Mouse (Mus musculus): ENCODE data around the gene Cd300ld4. TPM values are rescaled to one million over a fixed set of nuclear protein-coding genes. Genes with fewer than 3 reads are reported as not detected.
"Not testable (repeated sequence)": the region's sequence is repeated elsewhere in the genome, so short reads cannot be mapped to it uniquely, and the experiment has no call there.

Gene Cd300ld4
- polyA plus RNA-seq, 1 experiment from 2014 or later = not detected

DNA sequence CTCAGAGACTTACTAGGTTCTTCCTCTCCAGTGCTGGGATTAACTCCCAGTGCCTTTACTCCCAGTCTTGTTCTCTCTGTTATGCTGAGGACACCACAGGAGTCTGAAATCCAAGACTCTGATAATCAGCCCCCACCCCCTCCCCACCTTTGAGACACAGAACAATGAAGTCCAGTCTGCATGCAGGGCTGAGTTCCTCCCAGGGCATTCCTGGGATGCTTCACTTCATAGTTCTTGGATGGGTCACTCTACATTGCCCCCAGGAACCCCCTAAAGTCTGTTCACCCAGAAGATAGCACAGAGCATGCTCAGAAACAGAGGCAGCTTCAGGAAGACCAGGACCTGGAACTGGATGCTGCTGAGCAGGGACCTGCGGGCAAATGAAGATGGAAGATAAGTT lies 26.2 kb upstream of the Cd300ld4 start:
- no peaks in the 10 kb centered on the region for H3K4me1 ChIP-seq (replicated peaks)
- H3K4me3 ChIP-seq (replicated peaks) = no peak overlapping the region
- WGBS = 89% methylated on average over 1 of the region's 1 CpGs
- H3K9ac ChIP-seq (replicated peaks) = no peak overlapping the region
- H3K27me3 ChIP-seq = no peaks in the 10 kb centered on the region; the same call in 1 of the 2 replicates
- H3K9me3 ChIP-seq = no peaks in the 10 kb centered on the region
- no peak overlapping the region for H3K27ac ChIP-seq
- H3K4me2 ChIP-seq = no peak overlapping the region
- H3K36me3 ChIP-seq = no peaks in the 10 kb centered on the region
- no peak for ATAC-seq (ENCODE audit: insufficient number of reproducible peaks, insufficient read depth, low FRiP score, low TSS enrichment, low read depth)

DNA sequence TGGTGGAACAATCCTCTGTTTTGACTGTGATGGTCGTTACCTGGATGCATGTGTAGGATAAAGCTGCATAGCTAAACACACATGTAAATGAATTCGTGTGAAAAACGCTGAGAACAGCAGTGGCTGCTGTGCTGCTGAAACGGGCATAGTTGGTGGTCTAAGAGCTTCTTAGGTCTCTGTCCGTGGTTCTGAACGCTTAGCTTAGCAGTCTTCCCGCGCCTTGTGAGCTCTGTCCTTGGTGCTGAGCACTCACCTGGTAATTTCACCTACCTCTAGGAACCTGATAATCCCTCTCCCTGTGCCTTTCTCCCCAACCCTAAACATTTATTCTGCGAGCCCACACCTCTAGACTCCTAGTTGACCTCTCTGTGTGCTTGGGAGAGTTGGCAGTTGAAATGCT lies 25.4 kb upstream of the Cd300ld4 start:
- no peak for ATAC-seq (ENCODE audit: insufficient number of reproducible peaks, insufficient read depth, low FRiP score, low TSS enrichment, low read depth)
- H3K4me3 ChIP-seq (replicated peaks) = no peak overlapping the region
- H3K9ac ChIP-seq (replicated peaks) = no peak overlapping the region
- WGBS = 2% methylated on average over 9 of the region's 9 CpGs
- H3K27me3 ChIP-seq = no peaks in the 10 kb centered on the region; the same call in 1 of the 2 replicates
- H3K4me1 ChIP-seq (replicated peaks) = no peaks in the 10 kb centered on the region
- H3K36me3 ChIP-seq = no peaks in the 10 kb centered on the region
- no peak overlapping the region for H3K4me2 ChIP-seq
- H3K9me3 ChIP-seq = no peaks in the 10 kb centered on the region
- no peak overlapping the region for H3K27ac ChIP-seq

DNA sequence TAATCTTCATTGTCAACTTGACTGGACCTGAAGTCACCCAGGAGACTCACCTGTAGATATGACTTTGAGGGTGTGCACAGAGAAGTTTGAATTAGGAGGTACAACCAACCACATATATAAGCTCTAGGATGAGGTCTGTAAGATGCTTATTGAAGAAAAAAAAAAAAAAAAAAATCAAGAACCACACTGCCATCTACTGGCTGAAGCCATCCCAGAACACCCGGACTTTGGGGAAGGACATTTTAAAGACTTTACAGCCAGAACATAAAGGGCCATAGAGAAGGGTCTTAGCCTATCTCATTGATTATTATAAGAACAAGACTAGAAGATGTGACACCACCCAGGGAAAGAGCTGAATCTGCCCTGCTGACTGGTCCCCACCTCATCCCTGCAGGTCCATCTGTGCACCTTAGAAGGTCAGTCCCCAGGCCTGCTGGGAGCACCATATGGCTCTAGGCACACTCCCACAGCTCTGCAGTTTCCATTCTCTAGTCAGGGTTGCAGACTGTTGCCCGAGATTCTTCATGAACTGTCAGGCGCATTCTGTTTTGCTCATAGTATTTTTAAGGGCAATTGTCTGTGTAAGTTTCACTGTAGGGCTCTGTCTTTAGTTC lies 22.6 kb upstream of the Cd300ld4 start:
- H3K9me3 ChIP-seq = no peaks in the 10 kb centered on the region
- H3K4me3 ChIP-seq (replicated peaks) = no peak overlapping the region
- H3K27ac ChIP-seq = no peak overlapping the region
- no peaks in the 10 kb centered on the region for H3K4me1 ChIP-seq (replicated peaks)
- no peaks in the 10 kb centered on the region for H3K36me3 ChIP-seq
- no peak overlapping the region for H3K4me2 ChIP-seq
- H3K9ac ChIP-seq (replicated peaks) = no peak overlapping the region
- H3K27me3 ChIP-seq = no peaks in the 10 kb centered on the region; the same call in 1 of the 2 replicates
- 38% methylated on average over 3 of the region's 3 CpGs for WGBS
- ATAC-seq (ENCODE audit: insufficient number of reproducible peaks, insufficient read depth, low FRiP score, low TSS enrichment, low read depth) = no peak

DNA sequence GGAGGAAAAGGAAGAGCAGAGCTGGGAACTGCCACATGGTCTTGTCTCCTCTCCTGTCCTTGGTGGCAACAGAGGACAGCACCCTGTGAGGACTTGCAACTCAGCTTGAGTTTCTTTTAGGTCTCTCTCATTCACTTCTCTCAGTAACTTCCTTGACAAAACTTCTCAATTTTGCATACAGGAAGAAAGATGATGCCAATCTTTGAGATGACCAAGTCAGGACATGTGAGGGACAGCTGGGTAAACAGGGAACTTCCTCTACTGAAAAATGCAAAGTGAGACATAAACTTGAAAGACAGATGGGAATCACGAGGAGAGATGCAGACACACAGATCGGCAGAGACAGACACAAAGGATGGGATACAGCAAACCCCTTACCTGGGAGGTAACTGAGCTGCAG lies 21.4 kb upstream of the Cd300ld4 start, which contains the start of gene Cd300ld3:
Cd300ld3 (minus strand) TSS at position 151 of the 400 bp plus-strand sequence.
- no peak within 1 kb of the TSS for H3K4me3 ChIP-seq (replicated peaks)
- no peaks in the 10 kb centered on the region for H3K4me1 ChIP-seq (replicated peaks)
- H3K9ac ChIP-seq (replicated peaks) = no peak within 1 kb of the TSS
- 83% methylated on average over 2 of the region's 2 CpGs for WGBS
- H3K9me3 ChIP-seq = no peaks in the 10 kb centered on the region
- no peaks in the 10 kb centered on the region for H3K36me3 ChIP-seq
- no peaks in the 10 kb centered on the region; the same call in 1 of the 2 replicates for H3K27me3 ChIP-seq
- no peak for ATAC-seq (ENCODE audit: insufficient number of reproducible peaks, insufficient read depth, low FRiP score, low TSS enrichment, low read depth)
- H3K27ac ChIP-seq = no peak within 1 kb of the TSS
- H3K4me2 ChIP-seq = no peak within 1 kb of the TSS

DNA sequence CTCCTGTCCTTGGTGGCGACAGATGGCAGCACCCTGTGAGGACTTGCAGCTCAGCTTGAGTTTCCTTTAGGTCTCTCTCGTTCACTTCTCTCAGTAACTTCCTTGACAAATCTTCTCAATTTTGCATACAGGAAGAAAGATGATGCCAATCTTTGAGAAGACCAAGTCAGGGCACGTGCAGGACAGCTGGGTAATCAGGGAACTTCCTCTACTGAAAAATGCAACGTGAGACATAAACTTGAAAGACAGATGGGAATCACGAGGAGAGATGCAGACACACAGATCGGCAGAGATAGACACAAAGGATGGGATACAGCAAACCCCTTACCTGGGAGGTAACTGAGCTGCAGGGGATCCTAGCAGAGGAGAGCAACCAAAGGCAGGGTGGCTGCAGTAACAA lies 10.9 kb upstream of the Cd300ld4 start, which contains the start of gene Cd300ld5:
Cd300ld5 (minus strand) TSS at position 101 of the 400 bp plus-strand sequence.
- not testable (repeated sequence) for H3K27ac ChIP-seq; H3K9ac ChIP-seq (replicated peaks); H3K36me3 ChIP-seq; H3K9me3 ChIP-seq; H3K4me2 ChIP-seq; H3K4me1 ChIP-seq (replicated peaks); H3K27me3 ChIP-seq; H3K4me3 ChIP-seq (replicated peaks); ATAC-seq (ENCODE audit: insufficient number of reproducible peaks, insufficient read depth, low FRiP score, low TSS enrichment, low read depth)
- WGBS = no CpG with 5 or more reads among the region's 6 CpGs

DNA sequence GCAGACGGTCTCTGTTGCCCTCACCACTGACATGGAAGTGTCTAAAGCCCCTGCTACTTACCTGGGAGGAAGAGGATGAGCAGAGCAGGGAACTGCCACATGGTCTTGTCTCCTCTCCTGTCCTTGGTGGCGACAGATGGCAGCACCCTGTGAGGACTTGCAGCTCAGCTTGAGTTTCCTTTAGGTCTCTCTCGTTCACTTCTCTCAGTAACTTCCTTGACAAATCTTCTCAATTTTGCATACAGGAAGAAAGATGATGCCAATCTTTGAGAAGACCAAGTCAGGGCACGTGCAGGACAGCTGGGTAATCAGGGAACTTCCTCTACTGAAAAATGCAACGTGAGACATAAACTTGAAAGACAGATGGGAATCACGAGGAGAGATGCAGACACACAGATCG lies 10.7 kb downstream of the Cd300ld4 start, which contains the start of gene Cd300ld2:
Cd300ld2 (minus strand) TSS at position 101 of the 400 bp plus-strand sequence.
- H3K27ac ChIP-seq; H3K9me3 ChIP-seq; H3K36me3 ChIP-seq; H3K27me3 ChIP-seq; H3K4me2 ChIP-seq; ATAC-seq (ENCODE audit: insufficient number of reproducible peaks, insufficient read depth, low FRiP score, low TSS enrichment, low read depth); H3K9ac ChIP-seq (replicated peaks); H3K4me3 ChIP-seq (replicated peaks); H3K4me1 ChIP-seq (replicated peaks): not testable (repeated sequence)
- WGBS = no CpG with 5 or more reads among the region's 7 CpGs

DNA sequence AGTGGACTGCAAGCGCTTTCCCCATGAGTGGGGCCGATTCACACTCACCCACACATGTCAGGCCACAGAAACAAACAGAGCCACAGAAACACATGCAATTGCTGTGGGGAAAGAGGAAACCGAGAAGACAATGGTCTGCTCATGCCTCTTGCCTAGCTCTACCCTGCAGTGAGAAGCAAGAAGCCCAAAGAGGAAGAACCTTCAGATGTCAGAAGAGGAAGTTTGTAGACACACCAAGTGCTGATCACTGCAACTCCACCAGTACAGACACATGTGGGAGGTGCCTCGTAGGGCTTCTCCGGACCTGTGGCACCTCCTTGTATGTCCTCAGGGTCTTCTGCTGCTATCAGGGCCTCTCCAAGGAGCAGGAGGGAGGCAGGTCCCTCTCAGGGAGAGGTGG lies 22.7 kb downstream of the Cd300ld4 start:
- Histone ChIP-seq H3K4me3 (replicated peaks) (no peak overlapping the region), H3K27me3 (peaks cover 3% of the 10 kb centered on the region; the same call in 1 of the 2 replicates), H3K9ac (replicated peaks) (no peak overlapping the region), H3K4me2 (no peak overlapping the region), H3K36me3 (no peaks in the 10 kb centered on the region), H3K9me3 (no peaks in the 10 kb centered on the region), H3K4me1 (replicated peaks) (no peaks in the 10 kb centered on the region), H3K27ac (no peak overlapping the region)
- 78% methylated on average over 5 of the region's 5 CpGs for WGBS
- no peak for ATAC-seq (ENCODE audit: insufficient number of reproducible peaks, insufficient read depth, low FRiP score, low TSS enrichment, low read depth)

DNA sequence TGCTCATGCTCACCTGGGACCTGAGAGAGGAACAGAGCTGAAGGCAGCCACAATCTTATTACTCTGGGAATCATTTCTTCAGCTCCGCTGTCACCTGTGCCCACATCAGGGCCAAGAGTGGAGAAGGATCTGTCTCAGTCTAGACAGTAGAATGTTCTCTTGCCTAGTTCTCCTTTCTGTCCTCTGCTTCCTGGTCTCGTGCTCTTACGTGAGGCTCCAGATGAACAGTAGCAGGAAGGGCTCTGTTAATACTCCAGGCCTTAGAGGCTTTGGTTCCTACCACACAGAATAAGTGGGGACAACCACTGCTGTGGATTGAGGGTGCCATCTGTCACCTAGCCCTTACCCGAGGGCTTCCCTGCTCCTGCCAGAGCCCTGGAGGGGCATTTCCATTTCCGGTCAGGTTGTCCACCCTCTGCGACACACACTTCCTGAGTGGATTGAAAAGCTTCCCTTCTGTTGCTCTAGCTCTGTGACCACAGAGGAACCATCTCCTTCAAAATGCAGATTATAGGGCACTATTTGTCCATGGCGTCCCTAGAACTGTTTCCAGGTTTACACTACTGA lies 25.3 kb downstream of the Cd300ld4 start, which contains the start of gene Cd300c2:
Cd300c2 (minus strand) TSS at position 407 of the 567 bp plus-strand sequence.
- no peaks in the 10 kb centered on the region for H3K9me3 ChIP-seq
- no peaks in the 10 kb centered on the region for H3K4me1 ChIP-seq (replicated peaks)
- H3K4me3 ChIP-seq (replicated peaks) = no peak within 1 kb of the TSS
- H3K4me2 ChIP-seq = no peak within 1 kb of the TSS
- H3K9ac ChIP-seq (replicated peaks) = no peak within 1 kb of the TSS
- no peak within 1 kb of the TSS for H3K27ac ChIP-seq
- no peaks in the 10 kb centered on the region for H3K36me3 ChIP-seq
- H3K27me3 ChIP-seq = peaks cover 9% of the 10 kb centered on the region; the same call in 1 of the 2 replicates
- 82% methylated on average over 7 of the region's 7 CpGs for WGBS
- ATAC-seq (ENCODE audit: insufficient number of reproducible peaks, insufficient read depth, low FRiP score, low TSS enrichment, low read depth) = no peak

DNA sequence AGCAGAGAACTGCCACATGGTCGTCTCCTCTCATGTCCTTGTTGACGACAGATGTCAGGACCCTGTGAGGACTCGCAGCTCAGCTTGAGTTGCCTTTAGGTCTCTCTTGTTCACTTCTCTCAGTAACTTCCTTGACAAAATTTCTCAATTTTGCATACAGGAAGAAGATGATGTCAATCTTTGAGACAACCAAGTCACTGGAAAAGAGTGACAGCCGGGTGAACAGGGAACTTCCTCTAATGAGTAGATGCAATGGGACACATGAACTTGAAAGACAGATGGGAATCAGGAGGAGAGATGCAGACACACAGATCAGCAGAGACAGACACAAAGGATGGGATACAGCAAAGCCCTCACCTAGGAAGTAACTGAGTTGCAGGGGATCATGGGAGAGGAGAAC lies 37.0 kb downstream of the Cd300ld4 start, which contains the start of gene Cd300ld:
Cd300ld (minus strand) TSS at position 130 of the 400 bp plus-strand sequence.
- Histone ChIP-seq H3K9ac (replicated peaks) (no peak within 1 kb of the TSS), H3K4me3 (replicated peaks) (no peak within 1 kb of the TSS), H3K27ac (no peak within 1 kb of the TSS), H3K36me3 (no peaks in the 10 kb centered on the region), H3K9me3 (no peaks in the 10 kb centered on the region), H3K4me1 (replicated peaks) (no peaks in the 10 kb centered on the region), H3K27me3 (no peaks in the 10 kb centered on the region), H3K4me2 (no peak within 1 kb of the TSS)
- no peak for ATAC-seq (ENCODE audit: insufficient number of reproducible peaks, insufficient read depth, low FRiP score, low TSS enrichment, low read depth)
- 80% methylated on average over 4 of the region's 4 CpGs for WGBS

DNA sequence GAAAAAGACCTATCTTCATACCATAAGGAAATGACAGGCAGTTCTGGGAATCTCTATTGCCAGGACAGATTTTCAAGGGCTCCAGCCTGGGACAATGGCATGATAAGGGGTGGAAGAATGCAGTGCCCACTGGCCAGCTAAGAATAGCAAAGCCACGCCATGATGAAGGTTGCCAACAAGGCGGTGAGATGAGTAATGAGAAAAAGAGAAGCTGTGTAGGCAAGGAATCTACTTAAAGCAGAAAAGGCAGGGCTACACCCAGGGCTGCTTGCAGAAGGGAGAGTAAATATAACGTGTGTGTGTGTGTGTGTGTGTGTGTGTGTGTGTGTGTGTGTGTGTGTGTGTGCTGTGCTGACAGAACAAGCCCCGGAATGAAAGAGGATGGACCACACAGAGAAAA lies 44.9 kb downstream of the Cd300ld4 start:
- Histone ChIP-seq H3K27ac (no peak overlapping the region), H3K36me3 (no peaks in the 10 kb centered on the region), H3K4me2 (no peak overlapping the region), H3K9ac (replicated peaks) (no peak overlapping the region), H3K4me3 (replicated peaks) (no peak overlapping the region), H3K27me3 (no peaks in the 10 kb centered on the region), H3K4me1 (replicated peaks) (no peaks in the 10 kb centered on the region), H3K9me3 (peaks cover 29% of the 10 kb centered on the region)
- ATAC-seq (ENCODE audit: insufficient number of reproducible peaks, insufficient read depth, low FRiP score, low TSS enrichment, low read depth) = no peak
- 71% methylated on average over 4 of the region's 4 CpGs for WGBS

DNA sequence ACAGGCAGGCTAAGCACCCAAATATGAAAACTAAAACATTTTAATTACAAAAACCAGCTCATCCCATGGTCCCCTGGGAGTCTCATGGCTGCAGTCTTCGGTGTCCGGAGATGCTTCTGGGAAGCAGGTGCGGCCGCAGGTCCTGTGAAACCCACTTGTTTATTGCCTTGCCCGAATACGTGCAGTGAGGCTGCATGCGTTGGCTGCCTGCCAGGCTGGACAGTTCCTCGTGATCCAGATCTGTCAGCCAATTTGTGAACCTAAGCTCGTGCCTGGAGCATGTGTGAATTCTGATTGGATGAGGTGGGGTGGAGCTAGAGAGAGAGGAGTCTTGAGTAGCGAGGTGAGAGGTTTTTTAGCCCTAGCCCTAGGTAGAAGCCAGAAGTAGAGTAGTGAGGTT lies 54.1 kb downstream of the Cd300ld4 start:
- peaks cover 31% of the 10 kb centered on the region; the same call in 1 of the 2 replicates for H3K9me3 ChIP-seq
- ATAC-seq (ENCODE audit: insufficient number of reproducible peaks, insufficient read depth, low FRiP score, low TSS enrichment, low read depth) = no peak

More for the DNA sequence above, 54.1 kb downstream of the Cd300ld4 start:
- H3K27ac ChIP-seq = no peak overlapping the region
- no peak overlapping the region for H3K4me2 ChIP-seq
- no peak overlapping the region for H3K4me3 ChIP-seq (replicated peaks)
- no peaks in the 10 kb centered on the region for H3K36me3 ChIP-seq
- WGBS = 84% methylated on average over 10 of the region's 10 CpGs
- no peak overlapping the region for H3K9ac ChIP-seq (replicated peaks)
- no peaks in the 10 kb centered on the region for H3K4me1 ChIP-seq (replicated peaks)
- no peaks in the 10 kb centered on the region for H3K27me3 ChIP-seq

All from limb, embryonic 12.5 days (tissue).